In the genomic region with DNA sequence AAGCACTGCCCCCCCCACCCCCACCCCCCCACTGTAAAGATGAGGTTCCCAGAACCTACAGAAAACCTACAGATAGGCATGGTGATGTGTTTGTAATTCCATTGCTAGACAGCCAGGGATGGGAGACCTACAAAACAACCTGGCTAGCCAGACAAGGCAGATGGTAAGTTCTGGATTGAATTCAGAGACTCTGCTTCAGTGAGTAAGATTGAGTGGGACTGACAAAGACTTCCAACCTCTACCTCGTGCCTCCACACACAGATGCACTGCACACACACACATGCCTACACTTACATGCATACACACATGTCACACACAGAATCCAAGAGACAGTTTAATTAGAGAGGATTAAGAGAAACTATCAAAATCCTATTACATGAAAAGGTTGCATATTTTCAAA, we compare ENCODE assay signal across 18 mouse cellular contexts.
A peak's percentile ranks its signal among the peaks of the same experiment; 100 is the strongest.
DNase-seq lines count a peak whose midpoint lies in the region; ATAC-seq and TF ChIP-seq lines count a peak whose summit lies in the region.
"Had no signal": no experiment of that assay in that cellular context is flagged by ENCODE, and none has a peak within 500 bp of the region (broad histone marks: within the 10 kb centered on the region; RNA-seq: fewer than 3 reads in every experiment).

No protein-coding gene starts in this region.

- no peak for TF ChIP-seq CTCF in brain, embryonic 14.5 days (IDR thresholded peaks at IDR 0.05; ENCODE audit: borderline replicate concordance, extremely low read depth, insufficient read depth, insufficient read length)
- no peak for TF ChIP-seq CTCF in layer of hippocampus, adult 2 months (conservative IDR thresholded peaks at IDR 0.05)

- no peaks in the 10 kb centered on the region; the same call in 1 of the 2 replicates for H3K4me1 ChIP-seq in forebrain, embryonic 15.5 days
- H3K4me1 ChIP-seq in forebrain, embryonic 12.5 days, result no peaks in the 10 kb centered on the region
- H3K4me1 ChIP-seq: hindbrain, embryonic 12.5 days; kidney, embryonic 15.5 days; midbrain, embryonic 10.5 days had no signal

- no peaks in the 10 kb centered on the region for H3K27me3 ChIP-seq in forebrain, embryonic 15.5 days
- H3K27me3 ChIP-seq in forebrain, embryonic 12.5 days, result no peaks in the 10 kb centered on the region
- H3K27me3 ChIP-seq: hindbrain, embryonic 12.5 days; kidney, embryonic 15.5 days had no signal

- no peak overlapping the region for H3K4me2 ChIP-seq in forebrain, embryonic 15.5 days (replicated peaks)
- no peak overlapping the region for H3K4me2 ChIP-seq in forebrain, embryonic 12.5 days
- H3K4me2 ChIP-seq: hindbrain, embryonic 12.5 days; kidney, embryonic 15.5 days had no signal

- peak; percentile 80 for DNase-seq in brain, embryonic 14.5 days (ENCODE audit: low read depth)
- DNase-seq in cerebellum, adult 9-10 months, result peak; percentile 49
- DNase-seq in layer of hippocampus, adult 2 months (ENCODE audit: low spot score in 2 of 2), result peak; percentile 53 to 67
- DNase-seq in natural killer cell, adult 2 months (ENCODE audit: low spot score in 2 of 2), result no peak
- no peak for DNase-seq in thymus, adult 18-20 months
- DNase-seq in embryo, embryonic 9.5 days (ENCODE audit: extremely low spot score), result no peak
- DNase-seq: adrenal gland, postnatal 10 days; embryo, embryonic 11 days; gastrocnemius, postnatal 25 days; lung, adult 2 months; lung, postnatal 4 days had no signal

- H3K36me3 ChIP-seq in forebrain, embryonic 15.5 days, result no peaks in the 10 kb centered on the region
- no peaks in the 10 kb centered on the region for H3K36me3 ChIP-seq in forebrain, embryonic 12.5 days (replicated peaks)
- H3K36me3 ChIP-seq: hindbrain, embryonic 12.5 days; kidney, embryonic 15.5 days; midbrain, embryonic 10.5 days had no signal

- no peaks in the 10 kb centered on the region for H3K9me3 ChIP-seq in forebrain, embryonic 15.5 days
- no peaks in the 10 kb centered on the region for H3K9me3 ChIP-seq in forebrain, embryonic 12.5 days
- H3K9me3 ChIP-seq: hindbrain, embryonic 12.5 days; kidney, embryonic 15.5 days; midbrain, embryonic 10.5 days had no signal

- no peak overlapping the region for H3K9ac ChIP-seq in forebrain, embryonic 15.5 days (replicated peaks)
- no peak overlapping the region for H3K9ac ChIP-seq in forebrain, embryonic 12.5 days
- H3K9ac ChIP-seq: hindbrain, embryonic 12.5 days; kidney, embryonic 15.5 days had no signal

- 64% methylated on average over 1 of the region's 1 CpGs for WGBS in forebrain, embryonic 15.5 days
- WGBS in forebrain, embryonic 12.5 days, result 60% methylated on average over 1 of the region's 1 CpGs

- H3K27ac ChIP-seq in forebrain, embryonic 15.5 days (replicated peaks), result no peak overlapping the region
- H3K27ac ChIP-seq in forebrain, embryonic 12.5 days, result no peak overlapping the region
- H3K27ac ChIP-seq in layer of hippocampus, adult 2 months, result no peak overlapping the region
- H3K27ac ChIP-seq: hindbrain, embryonic 12.5 days; kidney, embryonic 15.5 days; midbrain, embryonic 10.5 days had no signal

- no peak for TF ChIP-seq POLR2A in brain, embryonic 14.5 days (IDR thresholded peaks at IDR 0.05; ENCODE audit: borderline replicate concordance, extremely low read depth, insufficient read depth, insufficient read length, poor library complexity, severe bottlenecking)

- ATAC-seq in forebrain, embryonic 15.5 days (replicated peaks), result peak; percentile 86
- no peak for ATAC-seq in forebrain, embryonic 12.5 days (ENCODE audit: low FRiP score)
- ATAC-seq: inflammation-experienced regulatory T-cells, adult 6 months had no signal

- H3K4me3 ChIP-seq in forebrain, embryonic 15.5 days, result no peak overlapping the region
- H3K4me3 ChIP-seq in forebrain, embryonic 12.5 days (replicated peaks), result no peak overlapping the region
- H3K4me3 ChIP-seq in layer of hippocampus, adult 2 months, result no peak overlapping the region
- H3K4me3 ChIP-seq: hindbrain, embryonic 12.5 days; kidney, embryonic 15.5 days; midbrain, embryonic 10.5 days; myocyte had no signal

Comparison
In these comparisons a context has a peak if more than half of its experiments do, and no peak if none do; other contexts are left out.
1. DNase-seq: peak in brain, embryonic 14.5 days (single experiment), cerebellum, adult 9-10 months (single experiment) and layer of hippocampus, adult 2 months (2 of 2); none in natural killer cell, adult 2 months (0 of 2), thymus, adult 18-20 months (0 of 2) and embryo, embryonic 9.5 days (single experiment).